Mouse (Mus musculus) CH12.LX (cell line): ENCODE measurements around the gene Nrp2.

Source experiments
- E2F4 ChIP-seq: IDR thresholded peaks from 2 replicates; pipeline ENCODE4 v1.6.1; 2011; ENCODE audit warnings: low read depth, low read length, improper control_type of control experiment; ENCODE audit not compliant: insufficient replicate concordance
- GABPA ChIP-seq: IDR thresholded peaks from 2 replicates; pipeline ENCODE4 v1.6.1; 2012; ENCODE audit warnings: low read depth, low read length, improper control_type of control experiment, inconsistent platforms; ENCODE audit not compliant: insufficient replicate concordance
- MAZ ChIP-seq: IDR thresholded peaks from 2 replicates; pipeline ENCODE4 v1.6.1; 2012; ENCODE audit warnings: low read depth, mild to moderate bottlenecking, inconsistent platforms, low read length, improper control_type of control experiment, moderate library complexity
- POLR2A ChIP-seq: IDR thresholded peaks from 2 replicates; pipeline ENCODE4 v1.6.1; 2011; ENCODE audit warnings: low read depth, mild to moderate bottlenecking, improper control_type of control experiment, low read length
- POLR2AphosphoS2 ChIP-seq: IDR thresholded peaks from 2 replicates; pipeline ENCODE4 v1.6.1; 2011; ENCODE audit warnings: low read depth, low read length, improper control_type of control experiment
- TCF12 ChIP-seq: IDR thresholded peaks from 2 replicates; pipeline ENCODE4 v1.6.1; 2014; ENCODE audit warnings: low read depth, mild to moderate bottlenecking, inconsistent platforms, low read length, improper control_type of control experiment

- TF ChIP-seq POLR2AphosphoS2: no peak
- TF ChIP-seq TCF12: no peak
- TF ChIP-seq MAZ: no peak
- TF ChIP-seq GABPA: no peak
- TF ChIP-seq POLR2A: no peak
- no peak for TF ChIP-seq E2F4
Measured at GRCm38 (mm10) chr1:62704889-62705516, 1.9 kb downstream of the Nrp2 start.
